Mouse (Mus musculus) heart, embryonic 15.5 days (tissue): ENCODE measurements around the gene Cct6b. TPM values are rescaled to one million over a fixed set of nuclear protein-coding genes. Genes with fewer than 3 reads are reported as not detected.

Source experiments
- polyA plus RNA-seq: library from polyadenylated mRNA; unstranded; fragments of >200 nt; fragmentation: Nextera tagmentation; extraction: Ambion mirVana; gene quantifications from 2 replicates; pipeline ENCODE4 v1.2.1, GENCODE M21; 2015

Cct6b gene
- polyA plus RNA-seq, 1 experiment from 2014 or later = 0.21 TPM

Other genes with a start within 250 kb of the Cct6b start
- 27.5 TPM in 2 replicates for gene Zfp830, start within 50 bp of the Cct6b start, polyA plus RNA-seq
- gene Lig3, start 16.8 kb upstream of the Cct6b start, polyA plus RNA-seq = 14.6 and 19.4 TPM in 2 replicates
- gene Rffl, start 106.9 kb upstream of the Cct6b start, polyA plus RNA-seq = 3.8 and 6.5 TPM in 2 replicates
- gene Rad51d, start 126.3 kb upstream of the Cct6b start, polyA plus RNA-seq = 11.9 and 14.1 TPM in 2 replicates
- 0.08 and 0.14 TPM in 2 replicates for gene Fndc8, start 127.8 kb upstream of the Cct6b start, polyA plus RNA-seq
- 17.7 and 25.9 TPM in 2 replicates for gene Nle1, start 144.1 kb upstream of the Cct6b start, polyA plus RNA-seq
- gene Unc45b, start 146.2 kb upstream of the Cct6b start, polyA plus RNA-seq = 169 and 170 TPM in 2 replicates
- gene Slfn5, start 187.0 kb upstream of the Cct6b start, polyA plus RNA-seq = 6.6 and 6.7 TPM in 2 replicates
- 10.7 and 15.5 TPM in 2 replicates for gene Slfn9, start 227.5 kb upstream of the Cct6b start, polyA plus RNA-seq